Mouse (Mus musculus) intestine, embryonic 15.5 days (tissue): ENCODE measurements around the gene Scd1. TPM values are rescaled to one million over a fixed set of nuclear protein-coding genes. Genes with fewer than 3 reads are reported as not detected.

Source experiments
- ATAC-seq: fragments of 200-750 bp; cut with Nextera tagmentation; 2 replicates; pipeline ENCODE4 v1.8.0; 2017; ENCODE audit warnings: moderate TSS enrichment, moderate library complexity
- H3K27ac ChIP-seq: fragments of 300-500 bp; sonication (generic); 2 replicates; pipeline ENCODE4 v1.5.1; 2015; ENCODE audit warnings: mild to moderate bottlenecking, inconsistent platforms
- H3K27me3 ChIP-seq: fragments of 300-500 bp; sonication (generic); replicated peaks from 2 replicates; pipeline ENCODE4 v1.6.1; 2015; ENCODE audit warnings: inconsistent platforms
- H3K36me3 ChIP-seq: fragments of 300-500 bp; sonication (generic); 2 replicates; pipeline ENCODE4 v1.6.1; 2015; ENCODE audit warnings: inconsistent platforms
- H3K4me1 ChIP-seq: fragments of 300-500 bp; sonication (generic); replicated peaks from 2 replicates; pipeline ENCODE4 v1.6.1; 2015; ENCODE audit warnings: inconsistent platforms
- H3K4me2 ChIP-seq: fragments of 300-500 bp; sonication (generic); replicated peaks from 2 replicates; pipeline ENCODE4 v1.6.1; 2015; ENCODE audit warnings: mild to moderate bottlenecking, inconsistent platforms
- H3K4me3 ChIP-seq: fragments of 300-500 bp; sonication (generic); replicated peaks from 2 replicates; pipeline ENCODE4 v1.5.1; 2015; ENCODE audit warnings: inconsistent platforms
- H3K9ac ChIP-seq: fragments of 300-500 bp; sonication (generic); 2 replicates; pipeline ENCODE4 v1.6.1; 2015; ENCODE audit warnings: inconsistent platforms
- H3K9me3 ChIP-seq: fragments of 300-500 bp; sonication (generic); 2 replicates; pipeline ENCODE4 v1.6.1; 2016; ENCODE audit warnings: inconsistent platforms
- WGBS: fragments of 180-500 bp; shearing (Covaris S2); methylation state at CpG from one replicate; pipeline ENCODE4 v1.1.7; 2015; 5-methylcytosine and 5-hydroxymethylcytosine counted together
- polyA plus RNA-seq: library from polyadenylated mRNA; unstranded; fragments of >200 nt; fragmentation: Nextera tagmentation; extraction: Ambion mirVana; gene quantifications from 2 replicates; pipeline ENCODE4 v1.2.1, GENCODE M21; 2015

Scd1 gene
- polyA plus RNA-seq, 1 experiment from 2014 or later = 5.2 TPM

- Histone ChIP-seq H3K9ac (no peak overlapping the region), H3K27ac (no peak overlapping the region), H3K4me3 (no peak overlapping the region), H3K4me1 (no peaks in the 10 kb centered on the region), H3K9me3 (no peaks in the 10 kb centered on the region), H3K36me3 (no peaks in the 10 kb centered on the region), H3K4me2 (no peak overlapping the region), H3K27me3 (no peaks in the 10 kb centered on the region)
- 73% methylated on average over 5 of the region's 5 CpGs for WGBS
- no peak for ATAC-seq
These were observed 13.7 kb downstream of the Scd1 start for GRCm38 (mm10) chr19:44393962-44394422.

GRCm38 (mm10) chr19:44392339-44393009, 15.2 kb downstream of the Scd1 start:
- H3K4me1 ChIP-seq = 0 out of 2 replicates have a peak, but pooled peaks cover 4% of the 10 kb centered on the region
- WGBS = 91% methylated on average over 5 of the region's 5 CpGs
- ATAC-seq = no peak

GRCm38 (mm10) chr19:44391856-44392255, 15.8 kb downstream of the Scd1 start:
- 90% methylated on average over 4 of the region's 4 CpGs for WGBS
- no peak overlapping the region for H3K4me2 ChIP-seq
- ATAC-seq = no peak

More at GRCm38 (mm10) chr19:44392339-44393009, 15.2 kb downstream of the Scd1 start:
- no peak overlapping the region for H3K27ac ChIP-seq
- no peaks in the 10 kb centered on the region for H3K9me3 ChIP-seq
- H3K27me3 ChIP-seq = no peaks in the 10 kb centered on the region
- H3K36me3 ChIP-seq = no peaks in the 10 kb centered on the region
- H3K4me2 ChIP-seq = no peak overlapping the region
- H3K4me3 ChIP-seq = no peak overlapping the region
- no peak overlapping the region for H3K9ac ChIP-seq

GRCm38 (mm10) chr19:44389507-44389906, 18.2 kb downstream of the Scd1 start:
- 0 out of 2 replicates have a peak overlapping the region, but pooled peaks have one; percentile 75 for H3K4me2 ChIP-seq
- 0 out of 2 replicates have a peak, but pooled peaks have one; percentile 24 for ATAC-seq
- H3K4me3 ChIP-seq = no peak overlapping the region
- 0 out of 2 replicates have a peak overlapping the region, but pooled peaks have one; percentile 74 for H3K27ac ChIP-seq
- no peak overlapping the region for H3K9ac ChIP-seq
- no peaks in the 10 kb centered on the region for H3K27me3 ChIP-seq
- no peaks in the 10 kb centered on the region for H3K36me3 ChIP-seq
- H3K4me1 ChIP-seq = 0 out of 2 replicates have a peak, but pooled peaks cover 4% of the 10 kb centered on the region
- H3K9me3 ChIP-seq = no peaks in the 10 kb centered on the region
- WGBS = 23% methylated on average over 1 of the region's 1 CpGs

More at GRCm38 (mm10) chr19:44391856-44392255, 15.8 kb downstream of the Scd1 start:
- H3K9ac ChIP-seq = no peak overlapping the region
- H3K4me1 ChIP-seq = 0 out of 2 replicates have a peak, but pooled peaks cover 4% of the 10 kb centered on the region
- no peaks in the 10 kb centered on the region for H3K9me3 ChIP-seq
- no peak overlapping the region for H3K4me3 ChIP-seq
- H3K27ac ChIP-seq = no peak overlapping the region
- no peaks in the 10 kb centered on the region for H3K27me3 ChIP-seq
- no peaks in the 10 kb centered on the region for H3K36me3 ChIP-seq

GRCm38 (mm10) chr19:44388475-44389428, 18.9 kb downstream of the Scd1 start:
- Histone ChIP-seq H3K4me2 (peak overlapping the region; percentile 75), H3K9ac (peak overlapping the region; percentile 51), H3K4me3 (peak overlapping the region; percentile 53), H3K36me3 (no peaks in the 10 kb centered on the region), H3K4me1 (0 out of 2 replicates have a peak, but pooled peaks cover 4% of the 10 kb centered on the region), H3K27ac (peak overlapping the region; percentile 74), H3K27me3 (no peaks in the 10 kb centered on the region), H3K9me3 (no peaks in the 10 kb centered on the region)
- WGBS = 3% methylated on average over 41 of the region's 41 CpGs
- peak; percentile 99 for ATAC-seq

GRCm38 (mm10) chr19:44387746-44388474, 19.8 kb downstream of the Scd1 start:
- Histone ChIP-seq H3K27me3 (no peaks in the 10 kb centered on the region), H3K9ac (peak overlapping the region; percentile 38), H3K4me2 (peak overlapping the region; percentile 75), H3K9me3 (no peaks in the 10 kb centered on the region), H3K36me3 (no peaks in the 10 kb centered on the region), H3K27ac (peak overlapping the region; percentile 74), H3K4me3 (peak overlapping the region; percentile 53), H3K4me1 (0 out of 2 replicates have a peak, but pooled peaks cover 4% of the 10 kb centered on the region)
- ATAC-seq = peak; percentile 3; the same call in 1 of the 2 replicates
- 23% methylated on average over 19 of the region's 19 CpGs for WGBS

GRCm38 (mm10) chr19:44387089-44387671, 20.5 kb downstream of the Scd1 start:
- no peaks in the 10 kb centered on the region for H3K9me3 ChIP-seq
- no peak overlapping the region for H3K4me2 ChIP-seq
- H3K4me1 ChIP-seq = 0 out of 2 replicates have a peak, but pooled peaks cover 4% of the 10 kb centered on the region
- H3K9ac ChIP-seq = no peak overlapping the region
- H3K4me3 ChIP-seq = no peak overlapping the region
- H3K27ac ChIP-seq = no peak overlapping the region
- H3K27me3 ChIP-seq = no peaks in the 10 kb centered on the region
- whole genome bisulfite sequencing = 87% methylated on average over 4 of the region's 4 CpGs
- no peak for ATAC-seq
- no peaks in the 10 kb centered on the region for H3K36me3 ChIP-seq

- Histone ChIP-seq H3K9ac (no peak overlapping the region), H3K4me3 (no peak overlapping the region), H3K27ac (no peak overlapping the region), H3K27me3 (no peaks in the 10 kb centered on the region), H3K36me3 (no peaks in the 10 kb centered on the region), H3K4me2 (no peak overlapping the region), H3K4me1 (0 out of 2 replicates have a peak, but pooled peaks cover 4% of the 10 kb centered on the region), H3K9me3 (no peaks in the 10 kb centered on the region)
- no peak for ATAC-seq
- WGBS = 76% methylated on average over 6 of the region's 6 CpGs
These were observed 21.7 kb downstream of the Scd1 start for GRCm38 (mm10) chr19:44385887-44386498.

- H3K4me1 ChIP-seq = peaks cover 3% of the 10 kb centered on the region; the same call in 1 of the 2 replicates
- no peak for ATAC-seq
These were observed 24.9 kb downstream of the Scd1 start for GRCm38 (mm10) chr19:44382682-44383321.

GRCm38 (mm10) chr19:44380065-44380464, 27.6 kb downstream of the Scd1 start:
- Histone ChIP-seq H3K36me3 (no peaks in the 10 kb centered on the region), H3K9ac (no peak overlapping the region), H3K4me3 (no peak overlapping the region), H3K9me3 (no peaks in the 10 kb centered on the region), H3K27me3 (no peaks in the 10 kb centered on the region), H3K4me2 (no peak overlapping the region), H3K27ac (no peak overlapping the region), H3K4me1 (peaks cover 5% of the 10 kb centered on the region; the same call in 1 of the 2 replicates)
- 63% methylated on average over 4 of the region's 4 CpGs for WGBS
- ATAC-seq = no peak

More at GRCm38 (mm10) chr19:44382682-44383321, 24.9 kb downstream of the Scd1 start:
- H3K9ac ChIP-seq = no peak overlapping the region
- H3K9me3 ChIP-seq = no peaks in the 10 kb centered on the region
- no peaks in the 10 kb centered on the region for H3K27me3 ChIP-seq
- no peaks in the 10 kb centered on the region for H3K36me3 ChIP-seq
- H3K4me2 ChIP-seq = no peak overlapping the region
- no peak overlapping the region for H3K4me3 ChIP-seq
- WGBS = 82% methylated on average over 12 of the region's 12 CpGs
- no peak overlapping the region for H3K27ac ChIP-seq
